Mouse (Mus musculus) megakaryocyte progenitor cell, adult 5-6 weeks (primary cell): ENCODE results near the gene Rhbdl1. TPM values are rescaled to one million over a fixed set of nuclear protein-coding genes. Genes with fewer than 3 reads are reported as not detected.
A peak's percentile ranks its signal among the peaks of the same experiment; 100 is the strongest.

Experiments
- ATAC-seq: replicated peaks from 2 replicates; pipeline ENCODE4 v1.8.0; 2016; ENCODE audit warnings: mild to moderate bottlenecking, moderate TSS enrichment, inconsistent platforms; ENCODE audit not compliant: poor library complexity
- total RNA-seq, 2 experiments: library from RNA; stranded (forward) in 1 of 2; stranded (reverse) in 1 of 2; fragments of 157-497, 149-512 nt in 1 of 2; fragments of 200-1000 nt in 1 of 2; gene quantifications; 2 replicates each; pipeline versions ENCODE4 v1.2.3 to v1.2.4; 2015 to 2017

Gene Rhbdl1
- total RNA-seq (2015) (1.0 and 1.1 TPM in 2 replicates), total RNA-seq (2017) (2.5 TPM in 1 of 2 replicates, not detected in the other)

- peak; percentile 48 for ATAC-seq
Observed at GRCm38 (mm10) chr17:25837076-25837410, at the start of gene Rhbdl1. TSS of gene Rhbdl1 (minus strand) at chr17:25837295.

DNA sequence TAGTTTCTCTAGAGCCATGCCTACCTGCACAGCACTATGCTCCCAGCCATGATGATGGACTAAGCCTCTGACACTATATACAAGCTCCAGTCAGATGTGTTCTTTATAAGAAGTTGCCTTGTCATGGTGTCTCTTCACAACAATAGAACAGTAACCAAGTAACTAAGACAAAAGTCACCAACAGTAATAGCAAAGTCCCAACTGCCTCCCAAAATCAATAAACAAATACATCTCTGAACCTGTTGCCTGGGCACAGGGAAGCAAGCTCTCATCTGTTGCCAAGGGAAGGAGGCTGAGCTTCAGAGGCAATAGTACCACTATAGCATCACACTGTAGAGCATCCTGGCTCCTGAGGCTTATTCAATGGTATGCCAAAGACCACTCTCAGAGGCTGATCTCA, 49.7 kb upstream of the Rhbdl1 start:
- ATAC-seq = no peak

DNA sequence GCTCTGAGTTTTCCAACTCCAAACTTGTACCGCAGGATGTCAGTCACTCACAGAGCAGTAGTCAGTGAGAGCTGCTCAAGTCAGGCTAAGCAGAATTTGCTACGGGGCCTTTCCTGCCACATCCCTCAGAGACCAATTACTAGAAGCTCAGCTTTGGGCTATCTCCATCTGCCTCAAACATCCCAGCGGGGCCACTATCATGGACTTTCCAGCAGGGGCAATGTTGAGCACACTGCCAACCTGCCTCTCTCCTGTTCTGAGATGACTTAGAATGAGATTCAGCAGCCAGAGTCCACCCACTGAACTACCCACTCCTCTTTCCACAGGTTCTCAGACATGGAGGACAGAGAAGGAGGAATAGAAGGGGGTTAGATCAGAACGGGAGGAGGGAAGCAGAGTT, 48.5 kb upstream of the Rhbdl1 start:
- peak; percentile 76 for ATAC-seq

GRCm38 (mm10) chr17:25883824-25884223, 46.7 kb upstream of the Rhbdl1 start:
- ATAC-seq = no peak

GRCm38 (mm10) chr17:25883268-25883667, 46.2 kb upstream of the Rhbdl1 start:
- no peak for ATAC-seq

GRCm38 (mm10) chr17:25882306-25882705, 45.2 kb upstream of the Rhbdl1 start:
- peak; percentile 49 for ATAC-seq

DNA sequence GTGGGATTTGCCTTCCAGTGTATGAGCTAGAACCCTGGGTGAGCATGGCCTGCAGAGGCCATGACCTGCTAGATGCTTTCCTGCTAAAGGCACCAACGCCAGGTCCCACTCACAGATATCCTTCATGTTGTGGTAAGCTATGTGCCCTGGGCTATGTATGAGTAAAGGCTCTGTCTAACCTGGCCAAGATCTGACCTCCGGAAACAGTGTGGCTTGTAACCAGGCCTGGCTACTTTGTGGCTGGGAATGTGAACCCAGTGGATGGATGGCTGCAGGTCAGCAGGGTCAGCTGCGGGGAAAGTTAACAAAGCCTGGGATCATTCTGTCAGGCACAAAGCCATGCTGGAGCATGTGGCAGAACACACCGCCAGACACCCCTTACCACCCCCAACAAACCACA, 44.6 kb upstream of the Rhbdl1 start:
- no peak for ATAC-seq

DNA sequence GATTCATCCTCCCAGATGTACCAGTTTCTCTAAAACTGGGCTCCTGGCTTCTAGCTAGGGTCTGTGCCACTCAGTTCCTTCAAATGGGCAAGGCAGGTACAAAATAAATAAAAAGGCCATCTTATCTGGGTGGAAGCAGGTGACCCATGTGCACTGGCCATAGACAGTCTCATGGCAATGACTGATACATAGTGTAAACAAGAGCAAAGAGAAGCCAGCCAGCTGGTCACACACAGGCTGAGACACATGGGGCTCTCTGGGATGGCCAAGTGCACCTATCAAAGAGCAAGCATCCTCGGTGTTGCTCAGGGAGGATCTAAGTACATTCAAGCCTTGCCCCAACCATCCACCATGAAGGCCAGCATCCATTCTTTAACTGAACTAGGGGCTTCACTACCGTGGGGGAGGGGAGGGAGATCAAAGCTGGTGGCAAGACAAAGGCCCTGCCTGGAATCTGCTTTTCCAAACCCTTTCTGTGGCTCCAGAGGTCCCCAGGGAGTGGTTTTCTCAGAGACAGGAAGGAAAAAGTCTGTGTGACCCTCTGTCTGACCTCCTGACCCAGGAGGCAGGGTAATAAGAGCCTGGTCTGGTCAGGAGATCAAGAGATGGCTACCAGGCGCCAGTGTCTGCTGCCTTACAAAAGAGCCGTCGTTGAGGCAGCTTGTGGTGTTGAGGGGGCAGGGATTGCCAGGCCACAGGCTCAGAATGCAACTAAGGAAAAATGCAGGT, 44.0 kb upstream of the Rhbdl1 start:
- no peak for ATAC-seq

DNA sequence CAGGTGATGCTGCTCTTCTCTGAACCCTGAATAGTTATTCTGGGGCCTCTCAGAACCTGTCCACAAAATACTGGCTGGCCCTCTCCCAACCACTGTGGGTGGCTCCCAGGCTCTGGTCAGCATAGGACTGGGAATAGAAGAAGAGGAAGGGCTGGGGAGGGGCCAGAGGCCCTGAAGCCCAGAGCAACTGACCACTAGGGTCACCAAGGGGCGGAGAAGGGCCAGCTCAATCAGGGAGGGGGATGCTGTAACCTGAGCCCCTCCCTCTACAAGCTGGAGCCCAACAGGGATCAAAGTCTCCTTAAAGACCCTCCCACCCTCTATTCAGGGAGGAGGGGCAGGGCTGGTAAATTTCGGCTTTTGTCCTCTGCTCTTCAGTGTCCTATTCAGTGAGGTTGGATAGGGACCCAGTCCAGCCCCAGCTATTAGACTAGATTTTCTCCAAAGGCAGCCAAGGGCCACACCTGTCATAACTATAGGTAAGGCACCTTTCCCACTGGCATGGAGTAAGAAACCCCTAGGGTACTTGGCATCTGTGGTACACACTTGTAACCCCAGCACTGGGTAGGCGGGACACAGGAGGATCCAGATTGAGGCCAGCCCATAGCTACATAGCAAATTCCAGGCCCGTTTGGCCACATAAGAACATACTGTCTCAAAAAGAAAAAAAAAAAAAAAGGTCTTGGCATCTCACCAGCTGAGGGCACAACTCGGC, 43.3 kb upstream of the Rhbdl1 start, which contains the start of gene Wfikkn1:
Gene Wfikkn1, minus strand, starts transcription at position 663 of the 715 bp plus-strand sequence.
- no peak for ATAC-seq

DNA sequence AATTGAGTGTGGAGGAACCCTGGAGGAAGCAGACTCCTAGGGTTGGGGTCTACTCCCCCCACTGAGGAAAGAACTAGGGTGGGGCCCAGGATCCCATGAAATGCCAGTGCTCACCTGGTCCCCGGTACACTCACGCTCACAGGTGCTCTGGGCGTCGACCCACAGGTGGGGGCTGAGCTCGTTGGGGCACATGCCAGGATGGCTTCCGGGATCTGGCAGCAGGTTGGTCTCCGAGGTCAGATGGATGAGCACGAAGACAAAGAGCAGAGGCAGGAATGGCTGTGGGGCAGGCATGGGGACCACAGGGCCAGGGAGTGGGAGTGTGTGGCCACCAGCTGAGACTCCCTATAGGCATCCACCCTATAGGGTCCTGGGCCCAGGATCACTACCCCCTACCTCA, 42.7 kb upstream of the Rhbdl1 start:
- no peak for ATAC-seq

DNA sequence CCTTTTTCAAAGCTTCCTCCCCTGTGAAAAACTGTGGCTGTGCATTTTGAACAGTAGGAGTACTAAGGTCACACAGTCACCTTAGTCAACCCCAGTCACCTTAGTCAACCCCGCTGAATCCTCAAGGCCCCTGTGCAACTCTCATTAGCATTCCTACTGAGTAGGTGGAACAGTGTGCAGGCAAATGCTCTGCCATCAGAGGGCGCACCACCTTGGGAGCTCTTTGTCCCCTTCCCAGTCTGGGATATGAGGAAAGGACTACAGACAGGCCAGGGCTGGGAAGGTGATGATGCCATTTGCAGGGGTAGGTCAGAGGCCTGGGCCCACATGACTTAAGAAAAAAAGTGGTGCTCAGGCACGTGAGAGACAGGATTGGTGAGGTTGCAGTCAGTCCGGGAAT, 42.2 kb upstream of the Rhbdl1 start:
- no peak for ATAC-seq

DNA sequence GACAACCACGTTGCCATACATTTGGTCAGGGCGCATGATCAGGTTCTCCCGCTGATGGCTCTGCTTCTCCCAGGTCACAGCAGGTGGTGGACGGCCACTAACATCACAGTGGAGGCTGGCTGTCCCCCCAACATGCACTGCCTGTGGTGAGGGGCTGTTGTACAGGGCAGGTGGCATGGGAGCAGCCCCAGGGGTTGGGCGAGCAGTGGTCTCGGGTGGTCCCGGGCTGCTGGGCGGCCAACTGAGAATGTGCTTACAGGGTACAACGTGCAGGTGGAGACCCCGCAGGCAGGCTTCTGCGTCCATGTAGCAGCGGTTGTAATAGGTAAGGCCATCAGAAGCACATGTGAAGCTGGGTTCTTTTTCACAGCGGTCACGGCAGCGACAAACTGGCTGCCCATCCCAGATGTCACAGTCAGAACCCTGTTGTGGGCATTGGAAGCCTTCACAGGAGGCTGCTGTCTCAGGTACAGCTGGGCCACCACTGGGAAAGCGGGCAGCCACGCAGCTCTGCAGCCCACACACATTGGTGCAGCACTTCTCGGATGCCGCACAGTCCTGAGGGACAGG, 41.6 kb upstream of the Rhbdl1 start:
- ATAC-seq = no peak

DNA sequence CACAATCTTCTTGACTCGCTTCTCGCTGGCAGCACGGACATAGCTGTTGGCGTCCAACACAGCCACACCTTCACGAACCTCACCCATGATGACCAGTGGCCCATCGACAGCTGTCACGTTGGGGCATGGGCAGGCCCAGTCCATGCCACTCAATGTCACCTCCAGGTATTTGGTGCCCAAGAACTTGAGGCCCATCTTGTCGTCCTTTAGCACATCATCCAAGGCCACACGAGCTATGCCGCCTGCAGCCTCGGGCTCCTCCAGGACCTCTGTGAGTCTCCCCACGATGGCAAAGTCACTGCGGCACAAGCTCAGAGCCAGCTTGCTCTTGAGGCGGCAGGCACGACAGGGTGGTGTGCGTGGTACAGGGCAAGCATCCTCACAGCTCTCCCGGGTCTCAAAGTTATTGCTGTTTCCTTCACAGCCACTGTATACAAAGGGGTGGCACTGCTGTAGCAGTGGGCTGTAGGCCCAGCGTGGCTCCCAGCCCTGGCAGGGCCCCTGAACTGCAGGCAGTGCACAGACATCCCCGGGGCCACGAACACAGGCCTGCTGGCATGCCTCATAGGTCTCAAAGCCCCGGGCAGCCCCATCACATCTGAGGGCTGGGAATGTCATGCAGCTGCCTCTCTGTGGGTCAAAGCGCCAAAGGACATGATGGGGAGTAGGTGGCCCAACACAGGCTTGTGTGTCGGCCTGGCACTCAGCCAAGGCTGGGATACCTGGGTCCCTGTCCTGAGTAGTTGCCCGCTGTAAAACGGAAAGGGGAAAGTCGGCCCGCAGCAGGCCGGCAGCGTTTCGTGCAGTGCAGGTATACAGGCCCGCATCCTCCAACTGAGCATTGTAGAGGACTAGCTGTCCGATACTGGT, 40.9 kb upstream of the Rhbdl1 start:
- ATAC-seq = no peak

- no peak for ATAC-seq
Observed at GRCm38 (mm10) chr17:25877025-25877424, 39.9 kb upstream of the Rhbdl1 start.

GRCm38 (mm10) chr17:25876347-25876915, 39.3 kb upstream of the Rhbdl1 start:
- ATAC-seq = no peak

DNA sequence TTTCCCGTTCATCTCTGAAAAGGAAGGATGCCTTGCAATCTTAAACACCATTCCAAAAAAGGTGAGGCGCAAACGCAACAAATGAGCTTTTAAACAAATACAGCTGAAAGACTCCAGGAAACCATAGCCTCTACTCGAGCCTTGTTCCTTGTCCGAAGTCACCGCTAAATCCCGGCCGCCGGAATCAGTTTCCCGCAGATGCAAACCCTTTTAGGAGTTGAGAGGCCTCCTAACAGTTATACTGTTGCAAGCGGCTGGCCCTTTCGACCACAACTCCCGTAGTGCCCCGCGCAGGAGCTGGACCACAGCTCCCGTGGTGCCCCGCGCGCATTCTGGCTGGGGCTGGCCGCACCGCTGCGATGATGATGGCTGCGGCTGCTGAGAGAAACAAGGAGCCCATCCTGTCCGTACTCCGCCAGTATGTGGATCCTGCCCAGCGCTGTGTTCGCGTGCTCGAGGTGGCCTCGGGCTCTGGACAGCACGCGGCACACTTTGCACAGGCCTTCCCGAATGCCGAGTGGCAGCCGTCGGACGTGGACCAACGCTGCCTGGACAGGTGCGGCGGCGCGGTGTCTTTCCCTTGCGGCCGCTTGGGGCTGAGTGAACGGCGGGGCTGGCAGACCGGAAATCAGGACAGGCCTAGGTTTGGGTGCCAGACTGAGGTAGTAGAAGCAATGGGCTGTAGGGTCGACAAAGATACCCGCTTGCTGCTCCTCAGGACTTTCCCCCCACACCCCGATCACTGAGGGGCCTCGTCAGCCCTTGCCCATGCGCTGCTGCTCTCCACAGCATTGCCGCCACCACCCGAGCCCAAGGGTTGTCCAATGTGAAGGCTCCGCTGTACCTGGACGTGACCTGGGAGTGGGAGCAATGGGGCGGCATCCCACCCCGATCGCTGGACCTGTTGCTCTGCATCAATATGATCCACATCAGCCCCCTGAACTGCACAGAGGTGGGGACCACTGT, 38.4 kb upstream of the Rhbdl1 start:
- ATAC-seq = peak; percentile 75

DNA sequence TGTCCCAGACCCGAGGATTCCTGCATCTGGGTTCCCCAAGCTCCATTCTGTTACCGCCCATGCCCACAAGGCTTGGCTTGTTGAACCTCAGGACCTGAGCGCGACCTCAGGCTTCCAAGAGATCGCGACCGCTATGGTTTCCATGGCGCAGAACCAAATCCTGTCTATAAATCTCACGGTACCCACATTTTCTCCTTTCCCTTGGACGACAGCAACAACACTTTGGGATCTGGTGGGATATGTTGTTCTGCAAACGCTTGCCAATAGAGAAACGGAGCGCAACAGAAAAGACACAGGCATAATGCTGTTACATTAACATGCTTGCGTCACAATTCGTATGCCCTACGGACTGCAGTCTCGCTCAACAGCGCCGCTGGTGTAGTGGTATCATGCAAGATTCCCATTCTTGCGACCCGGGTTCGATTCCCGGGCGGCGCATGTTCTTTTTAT, 37.7 kb upstream of the Rhbdl1 start, which contains the start of gene Mettl26:
Gene Mettl26, plus strand, starts transcription at position 354 of the 450 bp plus-strand sequence.
- ATAC-seq = peak; percentile 72

- no peak for ATAC-seq
Observed at GRCm38 (mm10) chr17:25874148-25874720, 37.1 kb upstream of the Rhbdl1 start.
